Mouse (Mus musculus): ENCODE results near the gene Cdc20b. TPM values are rescaled to one million over a fixed set of nuclear protein-coding genes. Genes with fewer than 3 reads are reported as not detected.

Gene Cdc20b
- polyA plus RNA-seq, 1 experiment from 2014 or later = 0.63 TPM

GRCm38 (mm10) chr13:113061746-113062145 is 26.8 kb downstream of the Cdc20b start:
- H3K4me2 ChIP-seq = no peak overlapping the region
- H3K9me3 ChIP-seq (replicated peaks) = no peaks in the 10 kb centered on the region
- no peaks in the 10 kb centered on the region for H3K4me1 ChIP-seq
- 89% methylated on average over 6 of the region's 6 CpGs for WGBS
- no peak for ATAC-seq
- H3K9ac ChIP-seq = no peak overlapping the region
- no peak overlapping the region for H3K4me3 ChIP-seq
- H3K27me3 ChIP-seq = no peaks in the 10 kb centered on the region
- no peak overlapping the region for H3K27ac ChIP-seq
- no peaks in the 10 kb centered on the region for H3K36me3 ChIP-seq (ENCODE audit: poor library complexity, severe bottlenecking)

GRCm38 (mm10) chr13:113064542-113064941 is 29.6 kb downstream of the Cdc20b start:
- Histone ChIP-seq H3K27ac (no peak overlapping the region), H3K4me1 (no peaks in the 10 kb centered on the region), H3K4me2 (no peak overlapping the region), H3K36me3 (ENCODE audit: poor library complexity, severe bottlenecking) (no peaks in the 10 kb centered on the region), H3K9ac (no peak overlapping the region), H3K9me3 (replicated peaks) (no peaks in the 10 kb centered on the region), H3K4me3 (no peak overlapping the region), H3K27me3 (no peaks in the 10 kb centered on the region)
- no peak for ATAC-seq
- WGBS = 88% methylated on average over 9 of the region's 9 CpGs

GRCm38 (mm10) chr13:113079021-113079420 is 44.1 kb downstream of the Cdc20b start:
- Histone ChIP-seq H3K36me3 (ENCODE audit: poor library complexity, severe bottlenecking) (no peaks in the 10 kb centered on the region), H3K9me3 (replicated peaks) (no peaks in the 10 kb centered on the region), H3K9ac (no peak overlapping the region), H3K27ac (no peak overlapping the region), H3K4me2 (no peak overlapping the region), H3K27me3 (no peaks in the 10 kb centered on the region), H3K4me1 (no peaks in the 10 kb centered on the region), H3K4me3 (no peak overlapping the region)
- ATAC-seq = no peak
- WGBS = 73% methylated on average over 9 of the region's 9 CpGs

- H3K4me2 ChIP-seq = no peak overlapping the region
- H3K9ac ChIP-seq = no peak overlapping the region
- no peaks in the 10 kb centered on the region for H3K4me1 ChIP-seq
- WGBS = 0% methylated on average over 1 of the region's 1 CpGs
- H3K27me3 ChIP-seq = no peaks in the 10 kb centered on the region
- ATAC-seq = no peak
- H3K9me3 ChIP-seq (replicated peaks) = no peaks in the 10 kb centered on the region
- no peak overlapping the region for H3K4me3 ChIP-seq
- no peaks in the 10 kb centered on the region for H3K36me3 ChIP-seq (ENCODE audit: poor library complexity, severe bottlenecking)
- H3K27ac ChIP-seq = no peak overlapping the region
Observed at GRCm38 (mm10) chr13:113082101-113082500, 47.2 kb downstream of the Cdc20b start.

GRCm38 (mm10) chr13:113084732-113085131 is 49.8 kb downstream of the Cdc20b start:
- Histone ChIP-seq H3K4me3 (no peak overlapping the region), H3K9me3 (replicated peaks) (no peaks in the 10 kb centered on the region), H3K4me2 (no peak overlapping the region), H3K4me1 (no peaks in the 10 kb centered on the region), H3K9ac (no peak overlapping the region), H3K27ac (no peak overlapping the region), H3K27me3 (no peaks in the 10 kb centered on the region), H3K36me3 (ENCODE audit: poor library complexity, severe bottlenecking) (no peaks in the 10 kb centered on the region)
- WGBS = 79% methylated on average over 5 of the region's 5 CpGs
- no peak for ATAC-seq

- Histone ChIP-seq H3K9me3 (replicated peaks) (no peaks in the 10 kb centered on the region), H3K9ac (no peak overlapping the region), H3K27me3 (no peaks in the 10 kb centered on the region), H3K4me2 (no peak overlapping the region), H3K27ac (no peak overlapping the region), H3K4me3 (no peak overlapping the region), H3K4me1 (no peaks in the 10 kb centered on the region), H3K36me3 (ENCODE audit: poor library complexity, severe bottlenecking) (no peaks in the 10 kb centered on the region)
- WGBS = 87% methylated on average over 13 of the region's 13 CpGs
- no peak for ATAC-seq
Observed at GRCm38 (mm10) chr13:113087226-113088017, 52.5 kb downstream of the Cdc20b start.

GRCm38 (mm10) chr13:113090489-113090888 is 55.6 kb downstream of the Cdc20b start:
- no peak overlapping the region for H3K4me2 ChIP-seq
- 85% methylated on average over 8 of the region's 8 CpGs for WGBS
- no peak overlapping the region for H3K9ac ChIP-seq
- no peak overlapping the region for H3K27ac ChIP-seq
- H3K4me3 ChIP-seq = no peak overlapping the region
- no peaks in the 10 kb centered on the region for H3K9me3 ChIP-seq (replicated peaks)
- no peak for ATAC-seq
- H3K4me1 ChIP-seq = no peaks in the 10 kb centered on the region
- no peaks in the 10 kb centered on the region for H3K27me3 ChIP-seq
- H3K36me3 ChIP-seq (ENCODE audit: poor library complexity, severe bottlenecking) = no peaks in the 10 kb centered on the region

- no peak overlapping the region for H3K9ac ChIP-seq
- no peak overlapping the region for H3K27ac ChIP-seq
- H3K9me3 ChIP-seq (replicated peaks) = no peaks in the 10 kb centered on the region
- ATAC-seq = no peak
- no peaks in the 10 kb centered on the region for H3K4me1 ChIP-seq
- WGBS = 60% methylated on average over 1 of the region's 1 CpGs
- H3K4me2 ChIP-seq = no peak overlapping the region
- no peaks in the 10 kb centered on the region for H3K27me3 ChIP-seq
- H3K4me3 ChIP-seq = no peak overlapping the region
- no peaks in the 10 kb centered on the region for H3K36me3 ChIP-seq (ENCODE audit: poor library complexity, severe bottlenecking)
Observed at GRCm38 (mm10) chr13:113094618-113095017, 59.7 kb downstream of the Cdc20b start.

- no peaks in the 10 kb centered on the region for H3K36me3 ChIP-seq (ENCODE audit: poor library complexity, severe bottlenecking)
- H3K27ac ChIP-seq = no peak overlapping the region
- no peaks in the 10 kb centered on the region for H3K9me3 ChIP-seq (replicated peaks)
- no peak overlapping the region for H3K4me2 ChIP-seq
- no peaks in the 10 kb centered on the region for H3K27me3 ChIP-seq
- no peak overlapping the region for H3K9ac ChIP-seq
- WGBS = 71% methylated on average over 3 of the region's 3 CpGs
- no peak overlapping the region for H3K4me3 ChIP-seq
- ATAC-seq = no peak
- H3K4me1 ChIP-seq = no peaks in the 10 kb centered on the region
Observed at GRCm38 (mm10) chr13:113097011-113097410, 62.1 kb downstream of the Cdc20b start.

GRCm38 (mm10) chr13:113098406-113098805 is 63.5 kb downstream of the Cdc20b start:
- Histone ChIP-seq H3K27me3 (no peaks in the 10 kb centered on the region), H3K36me3 (ENCODE audit: poor library complexity, severe bottlenecking) (no peaks in the 10 kb centered on the region), H3K4me1 (no peaks in the 10 kb centered on the region), H3K27ac (no peak overlapping the region), H3K9me3 (replicated peaks) (no peaks in the 10 kb centered on the region), H3K4me3 (no peak overlapping the region), H3K9ac (no peak overlapping the region), H3K4me2 (no peak overlapping the region)
- 90% methylated on average over 2 of the region's 2 CpGs for WGBS
- ATAC-seq = no peak

- Histone ChIP-seq H3K9ac (no peak within 1 kb of the TSS), H3K4me2 (no peak within 1 kb of the TSS), H3K9me3 (replicated peaks) (no peaks in the 10 kb centered on the region), H3K4me3 (no peak within 1 kb of the TSS), H3K27me3 (no peaks in the 10 kb centered on the region), H3K27ac (no peak within 1 kb of the TSS), H3K4me1 (no peaks in the 10 kb centered on the region), H3K36me3 (ENCODE audit: poor library complexity, severe bottlenecking) (no peaks in the 10 kb centered on the region)
- WGBS = 92% methylated on average over 6 of the region's 6 CpGs
- ATAC-seq = no peak
Observed at GRCm38 (mm10) chr13:113100879-113101278, 66.0 kb downstream of the Cdc20b start, which contains the start of gene Gzma. TSS of gene Gzma (minus strand) at chr13:113100981.

- no peak for ATAC-seq
- Histone ChIP-seq H3K27ac (no peak overlapping the region), H3K4me1 (no peaks in the 10 kb centered on the region), H3K4me2 (no peak overlapping the region), H3K9ac (no peak overlapping the region), H3K9me3 (replicated peaks) (no peaks in the 10 kb centered on the region), H3K27me3 (no peaks in the 10 kb centered on the region), H3K36me3 (ENCODE audit: poor library complexity, severe bottlenecking) (no peaks in the 10 kb centered on the region), H3K4me3 (no peak overlapping the region)
- 79% methylated on average over 10 of the region's 10 CpGs for WGBS
Observed at GRCm38 (mm10) chr13:113101804-113102203, 66.9 kb downstream of the Cdc20b start.

- no peaks in the 10 kb centered on the region for H3K4me1 ChIP-seq
- WGBS = 90% methylated on average over 10 of the region's 10 CpGs
- no peak for ATAC-seq
- no peak overlapping the region for H3K4me2 ChIP-seq
- H3K9ac ChIP-seq = no peak overlapping the region
- H3K4me3 ChIP-seq = no peak overlapping the region
- H3K27me3 ChIP-seq = no peaks in the 10 kb centered on the region
- H3K27ac ChIP-seq = no peak overlapping the region
- H3K36me3 ChIP-seq (ENCODE audit: poor library complexity, severe bottlenecking) = no peaks in the 10 kb centered on the region
- no peaks in the 10 kb centered on the region for H3K9me3 ChIP-seq (replicated peaks)
Observed at GRCm38 (mm10) chr13:113104759-113105158, 69.8 kb downstream of the Cdc20b start.
